Mouse (Mus musculus) spleen, adult 2 months (tissue): ENCODE results near the gene P3h2.

ENCODE experiments used
- CTCF ChIP-seq: fragments of 200-500 bp; IDR thresholded peaks from 2 replicates; pipeline ENCODE4 v1.5.1; 2011; ENCODE audit warnings: mild to moderate bottlenecking, inconsistent platforms; ENCODE audit not compliant: insufficient read depth, insufficient read length, insufficient replicate concordance; ENCODE audit errors: extremely low read depth
- POLR2A ChIP-seq: fragments of 200-500 bp; IDR thresholded peaks from 2 replicates; pipeline ENCODE4 v1.6.1; 2011; ENCODE audit warnings: low read depth, low read length, inconsistent platforms

- TF ChIP-seq CTCF = no peak
- no peak for TF ChIP-seq POLR2A
Measured at GRCm38 (mm10) chr16:25983635-25984034, 121.9 kb downstream of the P3h2 start.
